Mouse (Mus musculus) brain, embryonic 14.5 days (tissue): ENCODE measurements around the gene Fahd1. TPM values are rescaled to one million over a fixed set of nuclear protein-coding genes. Genes with fewer than 3 reads are reported as not detected.

Source experiments
- DNase-seq: peaks from one replicate; pipeline ENCODE4 v3.0.0-alpha.2; 2011; ENCODE audit warnings: low read depth
- CTCF ChIP-seq: fragments of 200-500 bp; IDR thresholded peaks from 2 replicates; pipeline ENCODE4 v1.5.1; 2012; ENCODE audit warnings: inconsistent platforms, mild to moderate bottlenecking, moderate library complexity, borderline replicate concordance; ENCODE audit not compliant: insufficient read depth, insufficient read length; ENCODE audit errors: extremely low read depth
- POLR2A ChIP-seq: fragments of 200-500 bp; IDR thresholded peaks from 2 replicates; pipeline ENCODE4 v1.6.1; 2012; ENCODE audit warnings: mild to moderate bottlenecking, inconsistent platforms, borderline replicate concordance; ENCODE audit not compliant: poor library complexity, insufficient read depth, insufficient read length, severe bottlenecking; ENCODE audit errors: extremely low read depth
- polyA plus RNA-seq: library from polyadenylated mRNA; depleted of rRNA; stranded (reverse); fragments of >200 nt; gene quantifications from 2 replicates; pipeline ENCODE4 v1.2.3, GENCODE M21; 2012; rRNA removed

Fahd1 gene
- 13.9 and 14.8 TPM in 2 replicates for polyA plus RNA-seq

- TF ChIP-seq CTCF (no peak), POLR2A (peak; percentile 42; the same call in 1 of the 2 replicates)
Measured at GRCm38 (mm10) chr17:24850065-24850772, at the start of gene Fahd1. Gene Fahd1 (minus strand): TSS chr17:24850364.

GRCm38 (mm10) chr17:24899153-24899552 lies 49.0 kb upstream of the Fahd1 start:
- no peak for DNase-seq
- no peak for TF ChIP-seq POLR2A
- no peak for TF ChIP-seq CTCF

More at GRCm38 (mm10) chr17:24850065-24850772, at the start of gene Fahd1:
- DNase-seq: peak; percentile 99

- no peak for DNase-seq
- TF ChIP-seq POLR2A: no peak
- TF ChIP-seq CTCF: no peak
Measured at GRCm38 (mm10) chr17:24898041-24898854, 48.1 kb upstream of the Fahd1 start.

GRCm38 (mm10) chr17:24897600-24897999 lies 47.4 kb upstream of the Fahd1 start:
- no peak for DNase-seq
- no peak for TF ChIP-seq CTCF
- no peak for TF ChIP-seq POLR2A

- DNase-seq: no peak
- TF ChIP-seq POLR2A: no peak
- no peak for TF ChIP-seq CTCF
Measured at GRCm38 (mm10) chr17:24896993-24897269, 46.8 kb upstream of the Fahd1 start.

- DNase-seq: peak; percentile 84
- TF ChIP-seq CTCF (peak; percentile 13; the same call in 1 of the 2 replicates), POLR2A (no peak)
Measured at GRCm38 (mm10) chr17:24896241-24896992, 46.3 kb upstream of the Fahd1 start, which contains the start of gene Nme3. Gene Nme3 (plus strand): TSS chr17:24896500.

GRCm38 (mm10) chr17:24895571-24896240 lies 45.5 kb upstream of the Fahd1 start:
- DNase-seq: no peak
- TF ChIP-seq CTCF: no peak
- no peak for TF ChIP-seq POLR2A

- DNase-seq: peak; percentile 96
- peak; percentile 26; the same call in 1 of the 2 replicates for TF ChIP-seq POLR2A
- TF ChIP-seq CTCF: no peak
Measured at GRCm38 (mm10) chr17:24894995-24895547, 44.9 kb upstream of the Fahd1 start, which contains the start of the genes Eme2 and Mrps34. Gene Eme2 (minus strand): TSS chr17:24895087. Gene Mrps34 (plus strand): TSS chr17:24895116.

GRCm38 (mm10) chr17:24894061-24894994 lies 44.2 kb upstream of the Fahd1 start:
- no peak for DNase-seq
- TF ChIP-seq POLR2A: no peak
- no peak for TF ChIP-seq CTCF
